Mouse (Mus musculus) liver, embryonic 16.5 days (tissue): ENCODE data around the gene Mrgprg. TPM values are rescaled to one million over a fixed set of nuclear protein-coding genes. Genes with fewer than 3 reads are reported as not detected.

Source experiments
- ATAC-seq: fragments of 200-750 bp; cut with Nextera tagmentation; 2 replicates; pipeline ENCODE4 v1.8.0; 2017; ENCODE audit warnings: low read depth, mild to moderate bottlenecking, moderate number of reproducible peaks, moderate library complexity
- H3K27ac ChIP-seq: fragments of 300-500 bp; sonication (generic); 2 replicates; pipeline ENCODE4 v1.5.1; 2014; ENCODE audit warnings: mild to moderate bottlenecking, low read length
- H3K27me3 ChIP-seq: fragments of 300-500 bp; sonication (generic); 2 replicates; pipeline ENCODE4 v1.6.1; 2014; ENCODE audit warnings: low read depth, low read length, mixed read lengths; ENCODE audit not compliant: control insufficient read depth, insufficient read depth
- H3K36me3 ChIP-seq: fragments of 300-500 bp; sonication (generic); 2 replicates; pipeline ENCODE4 v1.6.1; 2014; ENCODE audit warnings: mild to moderate bottlenecking; ENCODE audit not compliant: control insufficient read depth, insufficient read depth
- H3K4me1 ChIP-seq: fragments of 300-500 bp; sonication (generic); 2 replicates; pipeline ENCODE4 v1.6.1; 2014; ENCODE audit warnings: low read depth, low read length, mixed read lengths; ENCODE audit not compliant: control insufficient read depth
- H3K4me2 ChIP-seq: fragments of 300-500 bp; sonication (generic); 2 replicates; pipeline ENCODE4 v1.6.1; 2014; ENCODE audit warnings: low read depth, low read length, mixed read lengths
- H3K4me3 ChIP-seq: fragments of 300-500 bp; sonication (generic); 2 replicates; pipeline ENCODE4 v1.5.1; 2014; ENCODE audit warnings: low read depth, mild to moderate bottlenecking, low read length
- H3K9ac ChIP-seq: fragments of 300-500 bp; sonication (generic); 2 replicates; pipeline ENCODE4 v1.6.1; 2014; ENCODE audit warnings: low read depth, low read length
- H3K9me3 ChIP-seq: fragments of 300-500 bp; sonication (generic); replicated peaks from 2 replicates; pipeline ENCODE4 v1.6.1; 2016; ENCODE audit warnings: low read length; ENCODE audit not compliant: control insufficient read depth
- WGBS: fragments of 180-500 bp; shearing (Covaris S2); extraction: QIAGEN DNeasy Blood & Tissue Kit; methylation state at CpG from one replicate; pipeline ENCODE4 v1.1.7; 2014; ENCODE audit not compliant: insufficient replicate concordance; 5-methylcytosine and 5-hydroxymethylcytosine counted together
- polyA plus RNA-seq: library from polyadenylated mRNA; unstranded; fragments of >200 nt; fragmentation: Nextera tagmentation; extraction: Ambion mirVana; gene quantifications from 2 replicates; pipeline ENCODE4 v1.2.1, GENCODE M21; 2015

Gene Mrgprg
- polyA plus RNA-seq, 1 experiment from 2014 or later = not detected

GRCm38 (mm10) chr7:143783996-143784829 is 17.4 kb upstream of the Mrgprg start, which contains the start of gene Mrgpre:
TSS of gene Mrgpre (minus strand) at chr7:143784500.
- peak; percentile 69 for ATAC-seq
- H3K27me3 ChIP-seq = no peaks in the 10 kb centered on the region
- peak within 1 kb of the TSS; percentile 12; the same call in 1 of the 2 replicates for H3K9ac ChIP-seq
- WGBS = 6% methylated on average over 21 of the region's 21 CpGs
- H3K36me3 ChIP-seq = no peaks in the 10 kb centered on the region
- H3K27ac ChIP-seq = no peak within 1 kb of the TSS
- peak within 1 kb of the TSS; percentile 57 for H3K4me2 ChIP-seq
- no peaks in the 10 kb centered on the region; the same call in 1 of the 2 replicates for H3K4me1 ChIP-seq
- H3K4me3 ChIP-seq = peak within 1 kb of the TSS; percentile 52
- H3K9me3 ChIP-seq = no peaks in the 10 kb centered on the region

- no peak overlapping the region for H3K27ac ChIP-seq
- ATAC-seq = no peak; the same call in 1 of the 2 replicates
- 15% methylated on average over 6 of the region's 6 CpGs for WGBS
- peak overlapping the region; percentile 12; the same call in 1 of the 2 replicates for H3K9ac ChIP-seq
- peak overlapping the region; percentile 57 for H3K4me2 ChIP-seq
- H3K36me3 ChIP-seq = no peaks in the 10 kb centered on the region
- H3K9me3 ChIP-seq = no peaks in the 10 kb centered on the region
- H3K4me3 ChIP-seq = peak overlapping the region; percentile 52
- no peaks in the 10 kb centered on the region; the same call in 1 of the 2 replicates for H3K4me1 ChIP-seq
- no peaks in the 10 kb centered on the region for H3K27me3 ChIP-seq
These were observed 16.7 kb upstream of the Mrgprg start for GRCm38 (mm10) chr7:143783378-143783995.

GRCm38 (mm10) chr7:143777375-143777774 is 10.6 kb upstream of the Mrgprg start:
- H3K4me2 ChIP-seq = no peak overlapping the region
- H3K27ac ChIP-seq = no peak overlapping the region
- H3K4me3 ChIP-seq = no peak overlapping the region
- H3K9me3 ChIP-seq = no peaks in the 10 kb centered on the region
- no peak overlapping the region for H3K9ac ChIP-seq
- H3K27me3 ChIP-seq = no peaks in the 10 kb centered on the region
- no peak for ATAC-seq
- no peaks in the 10 kb centered on the region for H3K36me3 ChIP-seq
- no peaks in the 10 kb centered on the region for H3K4me1 ChIP-seq
- WGBS = 28% methylated on average over 2 of the region's 2 CpGs

- no peak overlapping the region for H3K4me3 ChIP-seq
- H3K27me3 ChIP-seq = no peaks in the 10 kb centered on the region
- ATAC-seq = peak; percentile 69
- no peaks in the 10 kb centered on the region for H3K9me3 ChIP-seq
- H3K9ac ChIP-seq = no peak overlapping the region
- no peaks in the 10 kb centered on the region for H3K36me3 ChIP-seq
- WGBS = 29% methylated on average over 3 of the region's 3 CpGs
- no peak overlapping the region for H3K27ac ChIP-seq
- no peaks in the 10 kb centered on the region for H3K4me1 ChIP-seq
- H3K4me2 ChIP-seq = no peak overlapping the region
These were observed 9.3 kb upstream of the Mrgprg start for GRCm38 (mm10) chr7:143776137-143776536.

- Histone ChIP-seq H3K9ac (no peak overlapping the region), H3K4me3 (no peak overlapping the region), H3K4me2 (no peak overlapping the region), H3K4me1 (no peaks in the 10 kb centered on the region), H3K9me3 (no peaks in the 10 kb centered on the region), H3K27me3 (no peaks in the 10 kb centered on the region; the same call in 1 of the 2 replicates), H3K36me3 (no peaks in the 10 kb centered on the region), H3K27ac (no peak overlapping the region)
- 20% methylated on average over 1 of the region's 1 CpGs for WGBS
- ATAC-seq = peak; percentile 67
These were observed 2.7 kb upstream of the Mrgprg start for GRCm38 (mm10) chr7:143769461-143769860.

GRCm38 (mm10) chr7:143768267-143768666 is 1.5 kb upstream of the Mrgprg start:
- no peak overlapping the region for H3K4me2 ChIP-seq
- H3K27me3 ChIP-seq = no peaks in the 10 kb centered on the region; the same call in 1 of the 2 replicates
- H3K9me3 ChIP-seq = no peaks in the 10 kb centered on the region
- 0 out of 2 replicates have a peak, but pooled peaks have one; percentile 14 for ATAC-seq
- 36% methylated on average over 6 of the region's 6 CpGs for WGBS
- no peaks in the 10 kb centered on the region for H3K4me1 ChIP-seq
- no peak overlapping the region for H3K4me3 ChIP-seq
- no peak overlapping the region for H3K9ac ChIP-seq
- no peak overlapping the region for H3K27ac ChIP-seq
- H3K36me3 ChIP-seq = no peaks in the 10 kb centered on the region

- no peaks in the 10 kb centered on the region for H3K36me3 ChIP-seq
- no peak overlapping the region for H3K4me2 ChIP-seq
- H3K4me3 ChIP-seq = no peak overlapping the region
- H3K27ac ChIP-seq = no peak overlapping the region
- no peaks in the 10 kb centered on the region for H3K9me3 ChIP-seq
- WGBS = 36% methylated on average over 19 of the region's 19 CpGs
- no peak overlapping the region for H3K9ac ChIP-seq
- no peaks in the 10 kb centered on the region; the same call in 1 of the 2 replicates for H3K27me3 ChIP-seq
- ATAC-seq = no peak
- no peaks in the 10 kb centered on the region for H3K4me1 ChIP-seq
These were observed 1.8 kb downstream of the Mrgprg start for GRCm38 (mm10) chr7:143764876-143765530.

- ATAC-seq = no peak
- H3K4me2 ChIP-seq = no peak overlapping the region
- no peaks in the 10 kb centered on the region; the same call in 1 of the 2 replicates for H3K27me3 ChIP-seq
- no peaks in the 10 kb centered on the region for H3K36me3 ChIP-seq
- 8% methylated on average over 3 of the region's 3 CpGs for WGBS
- H3K27ac ChIP-seq = no peak overlapping the region
- no peaks in the 10 kb centered on the region for H3K4me1 ChIP-seq
- no peak overlapping the region for H3K4me3 ChIP-seq
- H3K9ac ChIP-seq = no peak overlapping the region
- no peaks in the 10 kb centered on the region for H3K9me3 ChIP-seq
These were observed 3.0 kb downstream of the Mrgprg start for GRCm38 (mm10) chr7:143763794-143764193.
